Mouse (Mus musculus) ES-E14 (cell line): ENCODE measurements around the gene Ifna4.

Experiments
- CHD2 ChIP-seq: IDR thresholded peaks from 2 replicates; pipeline ENCODE4 v1.6.1; 2014; ENCODE audit warnings: mild to moderate bottlenecking, low read depth, low read length, inconsistent platforms
- HCFC1 ChIP-seq: IDR thresholded peaks from 2 replicates; pipeline ENCODE4 v1.6.1; 2012; ENCODE audit warnings: low read length, inconsistent platforms, borderline replicate concordance; ENCODE audit not compliant: insufficient read depth
- MAFK ChIP-seq: IDR thresholded peaks from 2 replicates; pipeline ENCODE4 v1.6.1; 2014; ENCODE audit warnings: mild to moderate bottlenecking, low read depth, low read length, inconsistent platforms; ENCODE audit not compliant: insufficient read depth

DNA sequence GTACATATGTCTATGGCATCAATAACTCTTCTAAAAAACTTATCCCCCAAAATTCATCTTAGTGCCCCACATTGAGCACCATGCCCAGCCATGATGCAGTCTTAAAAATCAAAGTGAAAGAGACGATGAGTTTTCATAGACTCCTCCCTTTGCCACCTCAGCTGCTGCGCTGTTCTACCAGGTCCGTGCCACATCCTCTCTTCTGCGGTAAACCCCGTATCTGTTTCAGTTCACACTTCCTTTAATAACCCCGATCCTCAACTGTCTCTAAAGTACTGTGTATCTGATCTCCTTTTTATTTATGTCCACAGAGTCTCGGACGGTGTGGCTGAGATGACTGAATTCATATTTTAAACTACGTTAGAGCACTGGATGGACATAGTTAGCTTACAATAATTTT, 22.9 kb downstream of the Ifna4 start:
- no peak for TF ChIP-seq CHD2
- TF ChIP-seq MAFK: no peak
- no peak for TF ChIP-seq HCFC1
